Mouse (Mus musculus) adrenal gland, postnatal 25 days (tissue): ENCODE results near the gene Abhd17b. TPM values are rescaled to one million over a fixed set of nuclear protein-coding genes. Genes with fewer than 3 reads are reported as not detected.
"Not testable (repeated sequence)": the region's sequence is repeated elsewhere in the genome, so short reads cannot be mapped to it uniquely, and the experiment has no call there.

ENCODE experiments used
- DNase-seq: peaks from one replicate; pipeline ENCODE4 v3.0.0; 2021; ENCODE audit warnings: mixed read lengths
- total RNA-seq: library from RNA; stranded (reverse); gene quantifications from 2 replicates; pipeline ENCODE4 v1.2.3, GENCODE M21; 2021

The Abhd17b gene
- total RNA-seq, 1 experiment from 2014 or later, result 52.4 TPM

DNA sequence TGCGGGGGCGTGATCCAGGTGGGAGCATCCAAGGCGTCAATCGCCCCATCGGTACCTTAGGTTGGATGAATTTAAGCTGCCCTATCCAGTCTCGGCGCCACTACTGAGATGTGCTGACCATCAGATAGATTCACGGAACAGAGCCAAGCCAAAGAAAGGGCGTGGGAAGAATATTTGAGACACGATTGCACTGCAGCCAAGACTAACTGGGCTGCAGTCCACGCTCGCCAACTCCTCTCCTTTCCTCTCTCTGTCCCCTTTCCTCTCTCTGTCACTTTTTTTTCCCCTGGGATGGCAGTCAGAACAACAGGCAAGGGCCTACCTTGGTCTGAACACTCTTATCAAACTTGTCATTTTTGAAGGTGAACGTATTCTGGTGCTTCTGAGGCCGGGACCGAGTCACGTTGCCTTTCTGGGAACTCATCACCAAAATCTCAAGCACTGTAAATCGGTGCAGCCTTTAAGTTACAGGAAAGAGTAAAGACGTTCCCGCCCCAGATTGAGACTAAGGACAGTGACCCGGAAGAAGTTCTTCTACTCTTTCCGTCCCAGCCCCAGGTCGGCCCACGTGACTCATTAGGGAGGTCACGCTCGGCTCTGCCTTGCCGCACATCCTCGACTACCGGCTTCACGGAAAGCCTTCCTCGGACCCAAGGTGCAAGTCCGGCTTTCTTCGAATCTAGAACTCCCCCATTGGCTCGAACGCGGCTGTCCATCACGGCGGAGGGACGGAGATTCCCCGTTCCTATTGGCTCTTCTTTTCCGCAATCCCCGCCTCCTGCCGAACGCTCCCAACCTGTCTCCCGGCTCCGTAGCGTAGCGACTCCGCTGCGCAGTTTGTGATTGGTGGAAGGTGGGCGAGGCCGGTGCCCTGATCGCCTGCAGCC is 457 bp upstream of the Abhd17b start, which contains the start of gene 1110059E24Rik:
TSS of gene 1110059E24Rik (minus strand) at position 692 of the 887 bp plus-strand sequence.
- peak; percentile 97 for DNase-seq

DNA sequence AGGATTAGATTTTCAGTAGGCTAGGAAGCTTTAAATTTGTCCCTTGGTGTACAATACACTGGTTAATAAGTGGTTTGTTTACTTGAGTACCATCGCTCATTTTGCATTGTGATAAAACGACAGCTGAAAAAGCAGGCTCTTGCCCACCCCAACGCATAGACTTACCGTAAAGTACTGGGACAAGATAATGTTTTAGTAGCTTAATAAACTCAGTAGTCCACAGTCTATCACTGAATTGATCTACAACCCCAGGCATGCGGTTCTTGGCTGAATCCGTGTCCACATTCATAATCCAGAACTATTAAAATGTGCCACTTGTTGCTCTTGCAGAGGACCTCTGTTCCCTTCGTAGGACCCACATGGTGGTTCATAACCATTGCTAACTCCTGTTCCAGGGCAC is 1.8 kb downstream of the Abhd17b start:
- DNase-seq, result no peak

- no peak for DNase-seq
Observed at GRCm38 (mm10) chr19:21660734-21661133, 7.7 kb downstream of the Abhd17b start.

- DNase-seq, result no peak
Observed at GRCm38 (mm10) chr19:21663756-21664456, 10.9 kb downstream of the Abhd17b start.

- DNase-seq, result no peak
Observed at GRCm38 (mm10) chr19:21669650-21670049, 16.7 kb downstream of the Abhd17b start.

DNA sequence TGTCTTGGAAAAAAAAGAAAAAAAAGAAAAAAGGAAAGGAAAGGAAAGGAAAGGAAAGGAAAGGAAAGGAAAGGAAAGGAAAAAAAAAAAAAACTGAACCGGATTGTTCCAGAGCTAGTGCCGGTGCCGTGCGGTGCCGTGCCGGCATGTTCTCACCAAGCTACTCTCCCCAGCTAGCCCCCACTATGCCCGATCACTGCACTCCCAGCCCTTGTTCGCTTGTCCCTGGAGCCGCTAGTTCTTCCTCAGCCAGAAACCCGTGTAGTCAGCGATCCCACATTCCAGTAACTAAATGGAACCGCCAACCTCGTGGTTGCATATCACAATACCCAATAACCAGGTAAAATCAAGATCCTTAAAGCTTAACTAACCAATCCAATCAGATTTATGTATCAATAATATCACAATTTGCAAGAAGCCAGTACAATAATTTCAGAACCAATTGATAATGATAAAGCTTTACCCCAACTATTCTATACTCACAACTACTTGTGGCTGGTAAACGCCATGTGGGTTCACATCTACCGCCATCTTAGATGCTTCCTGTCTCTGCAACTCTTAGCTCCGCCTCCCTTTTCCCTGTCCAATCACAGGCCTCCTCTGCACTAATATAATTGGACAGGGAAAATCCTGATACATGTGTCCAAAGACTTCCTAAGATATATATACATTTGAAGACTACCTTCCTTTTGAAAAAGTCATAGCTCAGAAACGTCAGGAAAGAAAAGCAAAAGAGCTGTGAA is 21.5 kb downstream of the Abhd17b start:
- no peak for DNase-seq

DNA sequence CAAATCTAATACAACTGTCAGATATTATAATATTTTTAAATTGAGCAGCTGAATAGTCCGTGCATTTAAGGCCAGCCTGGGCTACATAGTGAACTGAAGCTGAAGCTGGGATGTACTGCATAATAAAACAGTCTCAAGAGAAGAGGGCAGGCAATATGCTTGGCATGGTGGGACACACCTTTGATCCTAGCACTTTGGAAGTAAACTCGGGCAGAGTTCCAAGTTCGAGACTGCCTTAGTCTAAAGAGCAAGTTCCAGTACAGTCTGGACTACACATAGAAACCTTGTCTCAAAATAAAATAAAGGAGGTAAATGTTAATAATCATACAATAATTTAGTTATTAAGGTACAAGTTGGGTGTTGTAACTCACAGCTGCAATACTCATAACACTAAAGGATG is 27.1 kb downstream of the Abhd17b start:
- DNase-seq, result no peak

- DNase-seq, result no peak
Observed at GRCm38 (mm10) chr19:21680986-21681385, 28.0 kb downstream of the Abhd17b start.

GRCm38 (mm10) chr19:21713260-21714031 is 60.5 kb downstream of the Abhd17b start:
- DNase-seq, result peak; percentile 40

DNA sequence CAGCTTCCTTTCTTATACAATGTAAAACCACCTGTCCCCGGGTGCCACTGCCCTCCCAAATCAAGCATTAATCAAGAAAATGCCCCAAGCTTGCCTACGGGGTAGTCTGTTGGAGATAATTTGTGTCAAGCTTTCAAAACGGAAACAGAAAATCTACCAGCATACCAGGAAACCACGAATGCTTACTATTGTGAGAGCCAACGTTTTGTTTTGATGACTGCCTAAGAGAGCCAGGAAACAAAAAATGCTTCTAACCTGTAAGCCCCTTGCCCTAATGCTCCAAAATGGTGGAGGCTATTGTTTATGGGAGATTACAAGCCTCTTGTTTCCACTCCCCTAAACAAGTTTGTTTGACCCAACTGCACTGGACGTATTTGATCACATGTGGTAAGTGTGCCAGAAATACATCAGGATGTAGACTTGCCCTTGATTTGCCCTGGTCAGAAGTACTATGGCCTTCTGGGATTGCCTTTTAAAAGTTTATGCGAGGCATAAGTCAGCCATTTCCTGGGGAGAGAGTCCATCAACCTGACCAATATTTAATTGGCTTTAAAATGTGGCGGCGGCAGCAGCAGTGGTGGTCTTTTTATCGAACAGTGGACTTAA is 61.4 kb downstream of the Abhd17b start:
- DNase-seq, result no peak

GRCm38 (mm10) chr19:21715005-21715442 is 62.0 kb downstream of the Abhd17b start:
- DNase-seq, result no peak

DNA sequence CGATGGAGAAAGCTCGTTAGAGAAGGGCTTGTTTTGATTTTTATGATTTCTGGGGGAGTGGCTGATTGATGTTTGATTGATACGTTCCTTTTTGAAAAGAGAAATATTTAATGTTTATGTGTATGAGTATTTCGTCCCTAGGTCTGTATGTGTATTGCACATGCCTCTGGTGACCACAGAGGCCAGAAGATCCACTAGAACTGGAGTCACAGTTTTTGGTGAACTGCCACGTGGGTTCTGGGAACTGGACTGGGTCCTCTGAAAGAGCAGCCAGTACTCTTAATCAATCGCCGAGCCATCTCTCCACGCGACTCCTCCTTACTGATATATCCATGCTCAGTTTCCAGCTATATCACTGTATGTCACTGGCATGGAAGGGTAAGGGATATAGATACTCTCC is 62.5 kb downstream of the Abhd17b start:
- DNase-seq, result no peak

GRCm38 (mm10) chr19:21716456-21716855 is 63.5 kb downstream of the Abhd17b start:
- peak; percentile 43 for DNase-seq

DNA sequence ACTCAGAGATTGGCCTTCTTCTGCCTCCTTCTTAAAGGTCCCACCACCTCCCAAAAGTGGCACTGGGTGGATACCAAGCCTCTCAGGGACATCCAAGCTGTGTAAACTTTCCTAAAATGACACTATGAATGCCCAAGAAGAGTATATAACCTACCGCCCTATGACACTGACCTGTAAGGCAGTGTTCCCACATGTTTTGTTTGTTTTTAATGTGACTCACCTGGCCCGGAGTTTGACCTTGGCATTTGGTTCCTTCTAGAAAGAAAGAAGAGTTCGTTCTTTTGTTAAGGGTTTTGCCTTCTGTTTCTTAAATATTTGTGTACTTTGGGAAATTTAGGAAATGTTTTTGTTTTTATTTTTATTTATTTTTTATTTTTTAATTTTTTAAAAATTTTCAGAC is 66.2 kb downstream of the Abhd17b start:
- no peak for DNase-seq

- no peak for DNase-seq
Observed at GRCm38 (mm10) chr19:21720950-21721349, 68.0 kb downstream of the Abhd17b start.

DNA sequence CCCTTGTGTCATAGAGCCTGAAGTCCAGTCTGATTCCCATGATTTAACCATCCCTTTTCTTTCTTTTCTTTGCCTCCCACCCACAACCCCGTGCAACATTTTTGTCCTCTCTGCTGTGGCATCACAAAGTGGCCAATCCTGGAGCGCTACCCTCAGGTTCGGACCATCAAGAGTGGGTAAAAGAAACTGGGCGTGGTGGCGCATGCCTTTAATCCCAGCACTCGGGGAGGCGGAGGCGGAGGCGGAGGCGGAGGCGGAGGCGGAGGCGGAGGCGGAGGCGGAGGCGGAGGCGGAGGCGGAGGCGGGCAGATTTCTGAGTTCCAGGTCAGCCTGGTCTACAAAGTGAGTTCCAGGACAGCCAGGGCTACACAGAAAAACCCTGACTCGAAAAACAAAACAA is 70.3 kb downstream of the Abhd17b start:
- not testable (repeated sequence) for DNase-seq

GRCm38 (mm10) chr19:21723911-21724655 is 71.1 kb downstream of the Abhd17b start:
- no peak for DNase-seq

GRCm38 (mm10) chr19:21725168-21725567 is 72.2 kb downstream of the Abhd17b start:
- DNase-seq, result no peak

DNA sequence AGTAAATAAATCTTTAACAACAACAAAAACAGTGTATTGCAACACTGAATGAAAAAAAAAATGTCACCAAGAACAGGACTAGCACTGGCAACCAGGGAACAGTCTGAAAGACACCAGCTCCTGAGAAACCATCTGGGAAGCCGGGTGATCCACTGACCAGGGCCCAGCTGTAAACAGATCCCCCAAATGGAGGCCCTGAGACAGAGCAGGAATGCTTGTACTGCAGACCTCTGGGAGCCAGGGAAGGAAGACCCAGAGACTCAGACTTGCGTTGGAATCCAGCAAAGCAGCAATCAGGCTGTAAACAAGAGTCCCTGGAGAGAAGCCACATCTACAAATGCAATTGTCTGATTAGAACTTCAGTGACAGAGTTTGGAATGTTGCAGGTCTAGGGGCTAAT is 74.1 kb downstream of the Abhd17b start:
- DNase-seq, result no peak

DNA sequence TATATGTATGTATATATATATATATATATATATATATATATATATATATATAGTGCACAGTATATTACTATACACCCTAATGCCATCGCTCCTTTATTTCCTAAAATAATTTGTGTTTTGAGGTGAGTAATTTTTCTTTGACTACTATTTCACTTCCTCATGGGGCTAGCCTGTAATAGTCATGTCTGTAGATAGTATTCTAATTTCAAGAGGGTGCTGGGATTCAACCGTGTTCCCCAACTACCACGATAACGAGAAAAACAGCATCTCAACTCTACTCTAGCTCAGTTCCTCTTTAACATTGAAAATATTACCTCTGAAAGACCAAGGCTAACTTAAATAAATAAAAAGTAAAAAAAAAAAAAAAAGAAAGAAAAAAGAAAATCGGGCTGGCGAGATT is 75.4 kb downstream of the Abhd17b start:
- DNase-seq, result no peak

- no peak for DNase-seq
Observed at GRCm38 (mm10) chr19:21731887-21732286, 78.9 kb downstream of the Abhd17b start.
